Mouse (Mus musculus) lung, embryonic 15.5 days (tissue): ENCODE data around the gene Pitx2. TPM values are rescaled to one million over a fixed set of nuclear protein-coding genes. Genes with fewer than 3 reads are reported as not detected.
A peak's percentile ranks its signal among the peaks of the same experiment; 100 is the strongest.

ENCODE experiments used
- ATAC-seq: fragments of 200-750 bp; cut with Nextera tagmentation; 2 replicates; pipeline ENCODE4 v1.8.0; 2017; ENCODE audit warnings: moderate number of reproducible peaks, borderline replicate concordance; ENCODE audit not compliant: low FRiP score, low TSS enrichment; ENCODE audit errors: extremely low read depth
- H3K27ac ChIP-seq: fragments of 300-500 bp; sonication (generic); 2 replicates; pipeline ENCODE4 v1.5.1; 2015; ENCODE audit warnings: moderate library complexity, mild to moderate bottlenecking, inconsistent platforms
- H3K27me3 ChIP-seq: fragments of 300-500 bp; sonication (generic); 2 replicates; pipeline ENCODE4 v1.6.1; 2015; ENCODE audit warnings: inconsistent platforms
- H3K36me3 ChIP-seq: fragments of 300-500 bp; sonication (generic); 2 replicates; pipeline ENCODE4 v1.6.1; 2015; ENCODE audit warnings: inconsistent platforms
- H3K4me1 ChIP-seq: fragments of 300-500 bp; sonication (generic); 2 replicates; pipeline ENCODE4 v1.6.1; 2015; ENCODE audit warnings: inconsistent platforms
- H3K4me2 ChIP-seq: fragments of 300-500 bp; sonication (generic); 2 replicates; pipeline ENCODE4 v1.6.1; 2015; ENCODE audit warnings: inconsistent platforms, mild to moderate bottlenecking, moderate library complexity
- H3K4me3 ChIP-seq: fragments of 300-500 bp; sonication (generic); 2 replicates; pipeline ENCODE4 v1.5.1; 2015; ENCODE audit warnings: mild to moderate bottlenecking, inconsistent platforms
- H3K9ac ChIP-seq: fragments of 300-500 bp; sonication (generic); 2 replicates; pipeline ENCODE4 v1.6.1; 2015; ENCODE audit warnings: inconsistent platforms
- H3K9me3 ChIP-seq: fragments of 300-500 bp; sonication (generic); 2 replicates; pipeline ENCODE4 v1.6.1; 2016; ENCODE audit warnings: inconsistent platforms
- WGBS: fragments of 180-500 bp; shearing (Covaris S2); methylation state at CpG from one replicate; pipeline ENCODE4 v1.1.7; 2015; 5-methylcytosine and 5-hydroxymethylcytosine counted together
- polyA plus RNA-seq: library from polyadenylated mRNA; unstranded; fragments of >200 nt; fragmentation: Nextera tagmentation; extraction: Ambion mirVana; gene quantifications from 2 replicates; pipeline ENCODE4 v1.2.1, GENCODE M21; 2015

Gene Pitx2
- polyA plus RNA-seq, 1 experiment from 2014 or later = 6.3 TPM

- Histone ChIP-seq H3K4me1 (peaks cover 12% of the 10 kb centered on the region), H3K4me3 (no peak overlapping the region), H3K9ac (no peak overlapping the region), H3K27me3 (peaks cover 97% of the 10 kb centered on the region), H3K9me3 (no peaks in the 10 kb centered on the region), H3K27ac (no peak overlapping the region), H3K36me3 (no peaks in the 10 kb centered on the region), H3K4me2 (no peak overlapping the region)
- WGBS = 13% methylated on average over 27 of the region's 27 CpGs
- no peak for ATAC-seq
These were observed 21.9 kb downstream of the Pitx2 start for GRCm38 (mm10) chr3:129221380-129222260.

GRCm38 (mm10) chr3:129222448-129223290 is 23.0 kb downstream of the Pitx2 start:
- no peak overlapping the region for H3K27ac ChIP-seq
- peaks cover 97% of the 10 kb centered on the region for H3K27me3 ChIP-seq
- no peaks in the 10 kb centered on the region for H3K36me3 ChIP-seq
- H3K9me3 ChIP-seq = no peaks in the 10 kb centered on the region
- H3K4me3 ChIP-seq = no peak overlapping the region
- H3K4me1 ChIP-seq = peaks cover 12% of the 10 kb centered on the region
- WGBS = 7% methylated on average over 21 of the region's 21 CpGs
- no peak for ATAC-seq
- no peak overlapping the region for H3K9ac ChIP-seq
- H3K4me2 ChIP-seq = no peak overlapping the region

- peaks cover 12% of the 10 kb centered on the region for H3K4me1 ChIP-seq
- 7% methylated on average over 6 of the region's 6 CpGs for WGBS
- no peaks in the 10 kb centered on the region for H3K9me3 ChIP-seq
- no peak overlapping the region for H3K4me3 ChIP-seq
- no peak for ATAC-seq
- H3K4me2 ChIP-seq = no peak overlapping the region
- no peak overlapping the region for H3K9ac ChIP-seq
- no peaks in the 10 kb centered on the region for H3K36me3 ChIP-seq
- H3K27ac ChIP-seq = no peak overlapping the region
- peaks cover 97% of the 10 kb centered on the region for H3K27me3 ChIP-seq
These were observed 23.7 kb downstream of the Pitx2 start for GRCm38 (mm10) chr3:129223401-129223800.

- Histone ChIP-seq H3K27me3 (peaks cover 97% of the 10 kb centered on the region), H3K9ac (no peak overlapping the region), H3K27ac (no peak overlapping the region), H3K36me3 (no peaks in the 10 kb centered on the region), H3K4me2 (peak overlapping the region; percentile 21), H3K4me1 (peaks cover 8% of the 10 kb centered on the region), H3K4me3 (peak overlapping the region; percentile 0; the same call in 1 of the 2 replicates), H3K9me3 (no peaks in the 10 kb centered on the region)
- ATAC-seq = no peak
- 1% methylated on average over 26 of the region's 26 CpGs for WGBS
These were observed 24.5 kb downstream of the Pitx2 start for GRCm38 (mm10) chr3:129223964-129224805.

GRCm38 (mm10) chr3:129224806-129225576 is 25.3 kb downstream of the Pitx2 start:
- 0 out of 2 replicates have a peak overlapping the region, but pooled peaks have one; percentile 0 for H3K4me3 ChIP-seq
- peak; percentile 23; the same call in 1 of the 2 replicates for ATAC-seq

GRCm38 (mm10) chr3:129225577-129226289 is 26.1 kb downstream of the Pitx2 start:
- Histone ChIP-seq H3K4me3 (no peak overlapping the region), H3K27me3 (peaks cover 89% of the 10 kb centered on the region), H3K9ac (no peak overlapping the region), H3K27ac (no peak overlapping the region), H3K9me3 (no peaks in the 10 kb centered on the region), H3K36me3 (no peaks in the 10 kb centered on the region), H3K4me1 (peaks cover 8% of the 10 kb centered on the region), H3K4me2 (no peak overlapping the region)
- 7% methylated on average over 13 of the region's 13 CpGs for WGBS
- 0 out of 2 replicates have a peak, but pooled peaks have one; percentile 37 for ATAC-seq

More at GRCm38 (mm10) chr3:129224806-129225576, 25.3 kb downstream of the Pitx2 start:
- Histone ChIP-seq H3K9me3 (no peaks in the 10 kb centered on the region), H3K4me2 (peak overlapping the region; percentile 21; the same call in 1 of the 2 replicates), H3K36me3 (no peaks in the 10 kb centered on the region), H3K4me1 (peaks cover 8% of the 10 kb centered on the region), H3K27me3 (peaks cover 94% of the 10 kb centered on the region), H3K27ac (no peak overlapping the region), H3K9ac (no peak overlapping the region)
- 2% methylated on average over 40 of the region's 40 CpGs for WGBS

- Histone ChIP-seq H3K36me3 (no peaks in the 10 kb centered on the region), H3K4me1 (peaks cover 8% of the 10 kb centered on the region), H3K9me3 (no peaks in the 10 kb centered on the region), H3K27ac (no peak overlapping the region), H3K27me3 (peaks cover 79% of the 10 kb centered on the region), H3K4me3 (no peak overlapping the region), H3K4me2 (no peak overlapping the region), H3K9ac (no peak overlapping the region)
- ATAC-seq = no peak
- WGBS = 2% methylated on average over 6 of the region's 6 CpGs
These were observed 27.0 kb downstream of the Pitx2 start for GRCm38 (mm10) chr3:129226681-129227080.

GRCm38 (mm10) chr3:129227331-129227730 is 27.7 kb downstream of the Pitx2 start:
- no peak overlapping the region for H3K27ac ChIP-seq
- no peaks in the 10 kb centered on the region for H3K9me3 ChIP-seq
- H3K4me2 ChIP-seq = no peak overlapping the region
- no peak for ATAC-seq
- WGBS = 13% methylated on average over 5 of the region's 5 CpGs
- H3K4me3 ChIP-seq = no peak overlapping the region
- peaks cover 73% of the 10 kb centered on the region for H3K27me3 ChIP-seq
- peaks cover 8% of the 10 kb centered on the region for H3K4me1 ChIP-seq
- H3K36me3 ChIP-seq = no peaks in the 10 kb centered on the region
- no peak overlapping the region for H3K9ac ChIP-seq

GRCm38 (mm10) chr3:129238010-129238409 is 38.3 kb downstream of the Pitx2 start:
- Histone ChIP-seq H3K9ac (no peak overlapping the region), H3K4me3 (no peak overlapping the region), H3K36me3 (no peaks in the 10 kb centered on the region), H3K27me3 (0 out of 2 replicates have a peak, but pooled peaks cover 4% of the 10 kb centered on the region), H3K9me3 (no peaks in the 10 kb centered on the region), H3K4me1 (no peaks in the 10 kb centered on the region), H3K27ac (no peak overlapping the region), H3K4me2 (no peak overlapping the region)
- WGBS = 51% methylated on average over 1 of the region's 1 CpGs
- no peak; the same call in 1 of the 2 replicates for ATAC-seq

- ATAC-seq = no peak
- 0 out of 2 replicates have a peak overlapping the region, but pooled peaks have one; percentile 22 for H3K4me2 ChIP-seq
- 24% methylated on average over 13 of the region's 13 CpGs for WGBS
- no peaks in the 10 kb centered on the region for H3K9me3 ChIP-seq
- H3K27ac ChIP-seq = no peak overlapping the region
- H3K27me3 ChIP-seq = 0 out of 2 replicates have a peak, but pooled peaks cover 4% of the 10 kb centered on the region
- no peaks in the 10 kb centered on the region for H3K4me1 ChIP-seq
- no peaks in the 10 kb centered on the region for H3K36me3 ChIP-seq
- no peak overlapping the region for H3K4me3 ChIP-seq
- no peak overlapping the region for H3K9ac ChIP-seq
These were observed 39.1 kb downstream of the Pitx2 start for GRCm38 (mm10) chr3:129238664-129239258.
